Mouse (Mus musculus) heart, embryonic 11.5 days (tissue): ENCODE data around the gene Bnip1. TPM values are rescaled to one million over a fixed set of nuclear protein-coding genes. Genes with fewer than 3 reads are reported as not detected.

Source experiments
- ATAC-seq: fragments of 200-750 bp; cut with Nextera tagmentation; replicated peaks from 2 replicates; pipeline ENCODE4 v1.8.0; 2017; ENCODE audit warnings: moderate library complexity; ENCODE audit not compliant: insufficient number of reproducible peaks, low FRiP score, low TSS enrichment
- H3K27ac ChIP-seq: fragments of 300-500 bp; sonication (generic); 2 replicates; pipeline ENCODE4 v1.5.1; 2014; ENCODE audit warnings: mild to moderate bottlenecking, low read depth, low read length
- H3K27me3 ChIP-seq: fragments of 300-500 bp; sonication (generic); 2 replicates; pipeline ENCODE4 v1.6.1; 2014; ENCODE audit warnings: mild to moderate bottlenecking, low read length, mixed read lengths; ENCODE audit not compliant: control insufficient read depth, insufficient read depth
- H3K36me3 ChIP-seq: fragments of 300-500 bp; sonication (generic); 2 replicates; pipeline ENCODE4 v1.6.1; 2014; ENCODE audit warnings: mild to moderate bottlenecking, low read length, moderate library complexity, mixed read lengths; ENCODE audit not compliant: control insufficient read depth, insufficient read depth
- H3K4me1 ChIP-seq: fragments of 300-500 bp; sonication (generic); 2 replicates; pipeline ENCODE4 v1.6.1; 2014; ENCODE audit warnings: low read length; ENCODE audit not compliant: control insufficient read depth, insufficient read depth
- H3K4me2 ChIP-seq: fragments of 300-500 bp; sonication (generic); 2 replicates; pipeline ENCODE4 v1.6.1; 2014; ENCODE audit warnings: mild to moderate bottlenecking, moderate library complexity
- H3K4me3 ChIP-seq: fragments of 300-500 bp; sonication (generic); 2 replicates; pipeline ENCODE4 v1.5.1; 2014; ENCODE audit warnings: low read depth, low read length
- H3K9ac ChIP-seq: fragments of 300-500 bp; sonication (generic); 2 replicates; pipeline ENCODE4 v1.6.1; 2014; ENCODE audit warnings: mild to moderate bottlenecking, low read depth, low read length, moderate library complexity
- H3K9me3 ChIP-seq: fragments of 300-500 bp; sonication (generic); replicated peaks from 2 replicates; pipeline ENCODE4 v1.6.1; 2016; ENCODE audit warnings: low read length; ENCODE audit not compliant: control insufficient read depth
- WGBS: fragments of 180-500 bp; shearing (Covaris S2); extraction: QIAGEN DNeasy Blood & Tissue Kit; methylation state at CpG from one replicate; pipeline ENCODE4 v1.1.7; 2014; ENCODE audit not compliant: insufficient replicate concordance; 5-methylcytosine and 5-hydroxymethylcytosine counted together
- polyA plus RNA-seq: library from polyadenylated mRNA; unstranded; fragments of >200 nt; fragmentation: Nextera tagmentation; extraction: Ambion mirVana; gene quantifications from 2 replicates; pipeline ENCODE4 v1.2.1, GENCODE M21; 2014

Gene Bnip1
- polyA plus RNA-seq, 1 experiment from 2014 or later: 58.5 TPM

GRCm38 (mm10) chr17:26834302-26834965 is 53.6 kb downstream of the Bnip1 start:
- Histone ChIP-seq H3K9me3 (no peaks in the 10 kb centered on the region; the same call in 1 of the 2 replicates), H3K9ac (no peak overlapping the region), H3K27ac (0 out of 2 replicates have a peak overlapping the region, but pooled peaks have one; percentile 12), H3K4me1 (no peaks in the 10 kb centered on the region), H3K4me3 (no peak overlapping the region), H3K27me3 (peaks cover 27% of the 10 kb centered on the region), H3K4me2 (no peak overlapping the region), H3K36me3 (peaks cover 9% of the 10 kb centered on the region; the same call in 1 of the 2 replicates)
- ATAC-seq: no peak
- 60% methylated on average over 5 of the region's 5 CpGs for WGBS

GRCm38 (mm10) chr17:26834966-26835755 is 54.3 kb downstream of the Bnip1 start:
- no peak for ATAC-seq
- Histone ChIP-seq H3K4me1 (no peaks in the 10 kb centered on the region), H3K36me3 (peaks cover 9% of the 10 kb centered on the region; the same call in 1 of the 2 replicates), H3K27ac (0 out of 2 replicates have a peak overlapping the region, but pooled peaks have one; percentile 12), H3K4me2 (no peak overlapping the region), H3K27me3 (peaks cover 32% of the 10 kb centered on the region), H3K9me3 (no peaks in the 10 kb centered on the region; the same call in 1 of the 2 replicates), H3K4me3 (no peak overlapping the region), H3K9ac (no peak overlapping the region)
- 57% methylated on average over 9 of the region's 9 CpGs for WGBS

GRCm38 (mm10) chr17:26835956-26836355 is 55.1 kb downstream of the Bnip1 start:
- peak overlapping the region; percentile 99 for H3K9ac ChIP-seq
- H3K36me3 ChIP-seq: peaks cover 7% of the 10 kb centered on the region; the same call in 1 of the 2 replicates
- 31% methylated on average over 8 of the region's 8 CpGs for WGBS
- peak overlapping the region; percentile 64 for H3K4me2 ChIP-seq
- H3K27me3 ChIP-seq: peaks cover 39% of the 10 kb centered on the region
- H3K4me1 ChIP-seq: no peaks in the 10 kb centered on the region
- H3K9me3 ChIP-seq: no peaks in the 10 kb centered on the region; the same call in 1 of the 2 replicates
- no peak for ATAC-seq
- peak overlapping the region; percentile 95 for H3K27ac ChIP-seq
- peak overlapping the region; percentile 77 for H3K4me3 ChIP-seq

- peaks cover 7% of the 10 kb centered on the region; the same call in 1 of the 2 replicates for H3K36me3 ChIP-seq
- H3K4me2 ChIP-seq: peak overlapping the region; percentile 64
- peak overlapping the region; percentile 95 for H3K27ac ChIP-seq
- 22% methylated on average over 5 of the region's 5 CpGs for WGBS
- H3K27me3 ChIP-seq: peaks cover 43% of the 10 kb centered on the region
- H3K9me3 ChIP-seq: no peaks in the 10 kb centered on the region; the same call in 1 of the 2 replicates
- peak overlapping the region; percentile 77 for H3K4me3 ChIP-seq
- no peak for ATAC-seq
- peak overlapping the region; percentile 99 for H3K9ac ChIP-seq
- no peaks in the 10 kb centered on the region for H3K4me1 ChIP-seq
Observed at GRCm38 (mm10) chr17:26836377-26836776, 55.5 kb downstream of the Bnip1 start.

GRCm38 (mm10) chr17:26836786-26837545 is 56.1 kb downstream of the Bnip1 start:
- Histone ChIP-seq H3K9me3 (no peaks in the 10 kb centered on the region; the same call in 1 of the 2 replicates), H3K4me2 (peak overlapping the region; percentile 64), H3K9ac (peak overlapping the region; percentile 99), H3K27ac (peak overlapping the region; percentile 95), H3K4me3 (peak overlapping the region; percentile 77), H3K36me3 (peaks cover 7% of the 10 kb centered on the region; the same call in 1 of the 2 replicates), H3K27me3 (peaks cover 48% of the 10 kb centered on the region), H3K4me1 (no peaks in the 10 kb centered on the region)
- ATAC-seq: no peak
- WGBS: 7% methylated on average over 19 of the region's 19 CpGs

DNA sequence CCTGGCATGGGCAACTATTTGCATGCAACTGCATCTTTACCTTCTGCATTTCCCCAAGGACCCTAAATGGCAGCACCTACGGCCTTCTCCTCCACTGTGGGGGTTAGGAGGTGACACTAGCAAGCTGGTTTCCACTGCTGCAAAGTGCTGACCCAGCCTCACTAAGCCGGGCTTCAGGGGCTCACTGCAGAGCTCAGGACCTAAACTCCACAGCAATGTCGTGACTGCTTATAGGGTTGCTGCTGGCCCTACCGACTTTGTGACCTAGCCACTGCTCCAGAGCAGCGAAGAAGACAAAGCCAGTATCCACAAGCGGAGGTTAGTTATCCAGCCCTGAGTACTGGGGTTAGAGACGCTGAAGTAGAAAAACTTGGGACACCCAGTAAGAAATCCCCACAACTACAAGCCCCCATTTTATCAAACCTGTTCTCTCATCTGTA is 56.7 kb downstream of the Bnip1 start:
- WGBS: 9% methylated on average over 7 of the region's 7 CpGs
- Histone ChIP-seq H3K27me3 (peaks cover 54% of the 10 kb centered on the region), H3K4me3 (peak overlapping the region; percentile 77), H3K27ac (peak overlapping the region; percentile 95), H3K36me3 (peaks cover 7% of the 10 kb centered on the region; the same call in 1 of the 2 replicates), H3K4me2 (peak overlapping the region; percentile 64), H3K9me3 (no peaks in the 10 kb centered on the region; the same call in 1 of the 2 replicates), H3K4me1 (no peaks in the 10 kb centered on the region), H3K9ac (peak overlapping the region; percentile 99)
- no peak for ATAC-seq

DNA sequence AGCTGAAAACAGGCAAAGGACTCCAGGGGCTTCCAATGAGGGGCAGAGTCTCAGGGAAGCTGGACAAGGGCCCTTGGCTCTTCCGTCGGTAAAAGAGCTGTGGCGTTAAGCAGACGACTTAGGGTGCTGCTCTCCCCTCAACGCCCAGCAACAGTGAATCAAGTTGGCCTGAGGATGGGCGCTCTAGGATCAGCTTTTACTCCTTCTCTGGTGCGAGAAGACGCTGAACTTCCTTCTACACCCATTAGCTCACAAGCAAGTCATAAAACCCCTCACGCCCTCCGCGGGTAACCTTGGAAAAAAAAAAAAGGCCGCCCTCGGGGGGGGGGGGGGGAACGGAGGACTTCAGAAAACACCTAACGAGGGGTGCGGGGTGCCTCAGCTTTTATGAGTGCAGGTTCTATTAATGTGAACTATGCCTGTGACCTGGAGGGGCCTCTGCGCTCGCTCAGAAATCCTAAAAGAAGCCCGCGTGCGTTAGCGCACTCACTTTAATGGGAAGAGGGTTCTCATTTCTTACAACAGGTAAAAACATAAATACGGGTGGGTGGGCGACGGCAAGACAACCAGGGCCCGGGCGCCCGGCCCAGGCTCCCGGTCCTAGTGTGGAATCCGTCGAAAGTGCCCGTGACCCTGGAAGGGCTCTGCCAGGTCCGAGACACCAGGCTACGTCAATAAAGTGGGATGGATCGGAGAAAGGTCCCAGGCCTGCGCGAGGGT is 57.5 kb downstream of the Bnip1 start:
- peak overlapping the region; percentile 77 for H3K4me3 ChIP-seq
- no peaks in the 10 kb centered on the region; the same call in 1 of the 2 replicates for H3K9me3 ChIP-seq
- 2% methylated on average over 36 of the region's 37 CpGs for WGBS
- H3K27ac ChIP-seq: peak overlapping the region; percentile 95
- no peak for ATAC-seq
- H3K9ac ChIP-seq: peak overlapping the region; percentile 99
- peaks cover 7% of the 10 kb centered on the region; the same call in 1 of the 2 replicates for H3K36me3 ChIP-seq
- peaks cover 58% of the 10 kb centered on the region for H3K27me3 ChIP-seq
- peak overlapping the region; percentile 64 for H3K4me2 ChIP-seq
- H3K4me1 ChIP-seq: peaks cover 3% of the 10 kb centered on the region; the same call in 1 of the 2 replicates
